Mouse (Mus musculus) forebrain, embryonic 12.5 days (tissue): ENCODE data around the gene Bace2. TPM values are rescaled to one million over a fixed set of nuclear protein-coding genes. Genes with fewer than 3 reads are reported as not detected.

Source experiments
- ATAC-seq: fragments of 200-750 bp; cut with Nextera tagmentation; 2 replicates; pipeline ENCODE4 v1.8.0; 2017; ENCODE audit warnings: moderate TSS enrichment; ENCODE audit not compliant: low FRiP score
- H3K27ac ChIP-seq: fragments of 300-500 bp; sonication (generic); 2 replicates; pipeline ENCODE4 v1.5.1; 2016; ENCODE audit warnings: mild to moderate bottlenecking
- H3K27me3 ChIP-seq: fragments of 300-500 bp; sonication (generic); 2 replicates; pipeline ENCODE4 v1.6.1; 2016; ENCODE audit warnings: mild to moderate bottlenecking
- H3K36me3 ChIP-seq: fragments of 300-500 bp; sonication (generic); replicated peaks from 2 replicates; pipeline ENCODE4 v1.6.1; 2016; ENCODE audit warnings: mild to moderate bottlenecking
- H3K4me1 ChIP-seq: fragments of 300-500 bp; sonication (generic); 2 replicates; pipeline ENCODE4 v1.6.1; 2016
- H3K4me2 ChIP-seq: fragments of 300-500 bp; sonication (generic); 2 replicates; pipeline ENCODE4 v1.6.1; 2016; ENCODE audit warnings: mild to moderate bottlenecking, moderate library complexity
- H3K4me3 ChIP-seq: fragments of 300-500 bp; sonication (generic); replicated peaks from 2 replicates; pipeline ENCODE4 v1.5.1; 2016; ENCODE audit warnings: mild to moderate bottlenecking
- H3K9ac ChIP-seq: fragments of 300-500 bp; sonication (generic); 2 replicates; pipeline ENCODE4 v1.6.1; 2016; ENCODE audit warnings: mild to moderate bottlenecking
- H3K9me3 ChIP-seq: fragments of 300-500 bp; sonication (generic); 2 replicates; pipeline ENCODE4 v1.6.1; 2016
- WGBS: fragments of 180-500 bp; shearing (Covaris S2); methylation state at CpG from one replicate; pipeline ENCODE4 v1.1.7; 2016; 5-methylcytosine and 5-hydroxymethylcytosine counted together
- polyA plus RNA-seq: library from polyadenylated mRNA; unstranded; fragments of >200 nt; fragmentation: Nextera tagmentation; extraction: Ambion mirVana; gene quantifications from 2 replicates; pipeline ENCODE4 v1.2.1, GENCODE M21; 2016

The Bace2 gene
- polyA plus RNA-seq, 1 experiment from 2014 or later: 1.9 TPM

DNA sequence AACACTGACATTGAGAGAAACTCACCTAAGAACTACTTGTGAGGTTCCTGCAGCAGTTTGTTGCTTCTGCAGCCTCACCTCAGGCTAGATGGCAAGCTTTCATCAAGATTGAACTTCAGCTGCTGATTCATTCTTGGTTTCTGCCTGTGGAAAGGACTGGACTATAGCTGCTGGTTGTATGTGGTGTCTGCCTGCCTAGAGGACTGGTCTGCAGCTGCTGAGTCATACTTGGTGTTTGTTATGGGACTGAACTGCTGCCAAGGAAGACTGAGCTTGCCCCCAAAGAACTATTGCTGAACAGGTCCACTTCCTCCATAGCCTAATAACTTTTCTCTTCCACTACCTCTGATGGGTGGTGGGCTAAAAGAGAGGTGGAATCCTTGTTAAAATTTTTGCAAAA, 90.8 kb downstream of the Bace2 start:
- no peak overlapping the region for H3K27ac ChIP-seq
- H3K4me1 ChIP-seq: no peaks in the 10 kb centered on the region
- no peak overlapping the region for H3K4me2 ChIP-seq
- H3K9me3 ChIP-seq: no peaks in the 10 kb centered on the region
- no peaks in the 10 kb centered on the region for H3K27me3 ChIP-seq
- H3K9ac ChIP-seq: no peak overlapping the region
- no peak overlapping the region for H3K4me3 ChIP-seq
- H3K36me3 ChIP-seq: no peaks in the 10 kb centered on the region
- no peak for ATAC-seq

- H3K4me3 ChIP-seq: no peak overlapping the region
- 92% methylated on average over 1 of the region's 1 CpGs for WGBS
- no peak for ATAC-seq
Measured at GRCm38 (mm10) chr16:97459831-97460230, 103.3 kb downstream of the Bace2 start.

DNA sequence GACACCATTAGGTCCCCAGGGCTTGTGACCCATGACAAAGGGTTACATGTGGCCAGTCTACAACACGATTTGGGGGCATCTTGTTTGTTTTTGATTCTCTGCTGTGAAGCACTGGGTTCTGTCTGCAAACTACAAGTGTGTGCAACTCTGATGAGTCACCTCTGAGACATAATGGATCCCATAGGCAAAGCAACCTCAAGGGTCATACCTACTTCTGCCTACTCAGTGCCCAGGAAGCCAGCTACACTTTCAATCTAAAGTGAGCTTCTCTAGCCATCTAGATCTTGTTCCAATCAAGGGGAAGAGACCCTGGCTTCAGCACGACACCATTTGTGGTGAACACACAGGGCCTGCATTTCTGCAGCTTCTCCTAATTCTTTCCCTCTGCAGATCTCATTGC, 104.7 kb downstream of the Bace2 start:
- no peaks in the 10 kb centered on the region for H3K36me3 ChIP-seq
- 76% methylated on average over 2 of the region's 2 CpGs for WGBS
- H3K27ac ChIP-seq: no peak overlapping the region
- no peak overlapping the region for H3K4me2 ChIP-seq
- no peak overlapping the region for H3K9ac ChIP-seq
- H3K9me3 ChIP-seq: no peaks in the 10 kb centered on the region
- H3K4me1 ChIP-seq: peaks cover 7% of the 10 kb centered on the region
- H3K27me3 ChIP-seq: no peaks in the 10 kb centered on the region
- no peak for ATAC-seq
- H3K4me3 ChIP-seq: no peak overlapping the region

More at GRCm38 (mm10) chr16:97459831-97460230, 103.3 kb downstream of the Bace2 start:
- peaks cover 7% of the 10 kb centered on the region for H3K4me1 ChIP-seq
- H3K36me3 ChIP-seq: no peaks in the 10 kb centered on the region
- H3K27me3 ChIP-seq: no peaks in the 10 kb centered on the region
- no peak overlapping the region for H3K27ac ChIP-seq
- no peak overlapping the region for H3K9ac ChIP-seq
- H3K4me2 ChIP-seq: no peak overlapping the region
- H3K9me3 ChIP-seq: no peaks in the 10 kb centered on the region

- H3K36me3 ChIP-seq: no peaks in the 10 kb centered on the region
- peak; percentile 55; the same call in 1 of the 2 replicates for ATAC-seq
Measured at GRCm38 (mm10) chr16:97462481-97463181, 106.1 kb downstream of the Bace2 start, which contains the start of gene Mx1. TSS of gene Mx1 (minus strand) at chr16:97462907.

DNA sequence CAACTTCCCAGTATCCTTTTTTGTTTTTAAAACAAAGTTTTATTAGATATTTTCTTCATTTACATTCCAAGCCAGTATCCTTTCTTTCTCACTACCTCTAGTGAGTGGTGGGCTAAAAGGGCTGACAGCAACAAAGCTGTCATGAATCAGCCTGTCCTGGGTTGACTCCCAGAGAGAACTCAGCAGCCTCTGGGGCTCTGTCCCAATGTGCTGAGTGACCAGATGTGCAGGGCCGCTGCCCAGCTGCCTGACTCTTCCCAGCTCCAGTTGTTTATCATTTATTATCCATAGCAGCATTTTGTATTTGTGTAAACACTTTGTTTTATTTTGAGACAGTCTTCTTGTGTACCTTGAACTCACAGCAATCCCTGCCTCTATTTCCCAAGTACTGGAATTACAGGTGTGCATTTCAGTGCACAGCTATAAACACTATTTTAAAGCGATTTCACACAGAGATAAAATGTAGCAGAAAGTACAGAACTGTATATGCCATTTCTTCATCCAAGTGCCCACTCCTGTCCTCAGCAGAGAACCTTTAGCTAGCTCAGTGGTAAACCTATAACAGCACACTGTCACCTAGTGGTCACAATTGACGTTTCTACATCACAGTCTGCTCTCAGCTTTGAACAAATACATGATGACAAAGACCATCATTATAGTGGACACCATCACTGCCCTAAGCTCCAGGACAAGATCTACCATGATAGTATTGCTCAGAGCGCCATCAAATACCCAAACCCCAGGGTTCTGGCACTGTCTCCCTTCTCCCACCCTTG, 109.8 kb downstream of the Bace2 start:
- peaks cover 7% of the 10 kb centered on the region for H3K4me1 ChIP-seq
- 58% methylated on average over 4 of the region's 4 CpGs for WGBS
- H3K27me3 ChIP-seq: no peaks in the 10 kb centered on the region
- H3K36me3 ChIP-seq: no peaks in the 10 kb centered on the region
- no peak for ATAC-seq
- H3K9me3 ChIP-seq: no peaks in the 10 kb centered on the region
- no peak overlapping the region for H3K27ac ChIP-seq
- H3K4me2 ChIP-seq: no peak overlapping the region
- no peak overlapping the region for H3K4me3 ChIP-seq
- H3K9ac ChIP-seq: no peak overlapping the region

More at GRCm38 (mm10) chr16:97462481-97463181, 106.1 kb downstream of the Bace2 start, which contains the start of gene Mx1:
- Histone ChIP-seq H3K4me1 (peaks cover 7% of the 10 kb centered on the region), H3K9ac (no peak within 1 kb of the TSS), H3K4me3 (no peak within 1 kb of the TSS), H3K27ac (no peak within 1 kb of the TSS), H3K27me3 (no peaks in the 10 kb centered on the region), H3K9me3 (no peaks in the 10 kb centered on the region), H3K4me2 (no peak within 1 kb of the TSS)
- 16% methylated on average over 4 of the region's 4 CpGs for WGBS

DNA sequence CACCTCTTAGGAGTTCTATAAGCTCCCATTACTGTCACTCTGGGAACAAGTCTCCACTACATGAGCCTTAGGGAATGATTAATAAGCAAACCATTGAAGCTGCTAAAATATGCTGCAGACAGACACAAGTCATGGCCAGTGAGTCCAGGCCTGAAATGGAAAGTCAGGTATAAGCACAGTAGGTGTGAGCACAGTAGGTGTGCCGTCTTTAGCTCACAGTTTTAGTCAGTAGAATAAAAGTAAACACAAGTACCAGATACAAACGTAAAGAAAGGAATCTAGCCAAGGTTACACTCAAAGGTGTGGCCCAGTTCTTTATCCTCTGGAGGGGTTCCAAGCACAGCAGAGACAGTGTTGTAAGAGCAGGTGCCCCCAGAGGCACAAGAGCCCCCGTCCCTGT, 110.9 kb downstream of the Bace2 start:
- no peaks in the 10 kb centered on the region for H3K36me3 ChIP-seq
- ATAC-seq: no peak
- H3K27me3 ChIP-seq: no peaks in the 10 kb centered on the region
- H3K27ac ChIP-seq: no peak overlapping the region
- peaks cover 7% of the 10 kb centered on the region for H3K4me1 ChIP-seq
- H3K9me3 ChIP-seq: no peaks in the 10 kb centered on the region
- H3K4me2 ChIP-seq: no peak overlapping the region
- no peak overlapping the region for H3K9ac ChIP-seq
- WGBS: 85% methylated on average over 3 of the region's 3 CpGs
- no peak overlapping the region for H3K4me3 ChIP-seq

GRCm38 (mm10) chr16:97467993-97468791, 111.7 kb downstream of the Bace2 start:
- no peak overlapping the region for H3K4me2 ChIP-seq
- H3K9me3 ChIP-seq: no peaks in the 10 kb centered on the region
- H3K27ac ChIP-seq: no peak overlapping the region
- no peak overlapping the region for H3K9ac ChIP-seq
- H3K27me3 ChIP-seq: no peaks in the 10 kb centered on the region
- no peaks in the 10 kb centered on the region for H3K36me3 ChIP-seq
- H3K4me3 ChIP-seq: no peak overlapping the region
- 77% methylated on average over 4 of the region's 4 CpGs for WGBS
- H3K4me1 ChIP-seq: no peaks in the 10 kb centered on the region
- ATAC-seq: no peak

DNA sequence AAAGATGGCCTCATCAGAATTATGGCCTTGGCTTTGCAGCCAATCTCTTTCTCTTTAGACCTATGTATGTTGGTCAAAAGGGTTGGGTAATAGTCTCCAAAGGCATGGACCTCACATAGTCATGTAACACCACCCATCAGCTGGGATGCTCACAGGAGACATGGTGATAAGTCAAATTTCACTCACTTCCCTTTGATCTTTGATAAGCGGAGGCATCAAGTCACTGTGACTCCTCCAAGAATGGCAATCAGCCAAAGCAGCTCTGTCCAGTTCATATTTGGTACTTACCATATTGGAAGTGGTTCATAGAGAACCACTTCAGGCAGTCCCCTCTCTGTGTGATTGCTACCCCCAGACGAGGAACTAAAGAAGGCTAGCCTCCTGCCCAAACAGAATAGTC, 118.1 kb downstream of the Bace2 start:
- ATAC-seq: no peak
- H3K4me2 ChIP-seq: no peak overlapping the region
- H3K27me3 ChIP-seq: no peaks in the 10 kb centered on the region
- no peaks in the 10 kb centered on the region for H3K36me3 ChIP-seq
- H3K9ac ChIP-seq: no peak overlapping the region
- no peak overlapping the region for H3K4me3 ChIP-seq
- WGBS: 74% methylated on average over 2 of the region's 2 CpGs
- H3K9me3 ChIP-seq: no peaks in the 10 kb centered on the region
- H3K27ac ChIP-seq: no peak overlapping the region
- no peaks in the 10 kb centered on the region for H3K4me1 ChIP-seq

- Histone ChIP-seq H3K36me3 (no peaks in the 10 kb centered on the region), H3K27ac (no peak overlapping the region), H3K9ac (no peak overlapping the region), H3K9me3 (no peaks in the 10 kb centered on the region), H3K4me2 (no peak overlapping the region), H3K4me3 (no peak overlapping the region), H3K27me3 (no peaks in the 10 kb centered on the region), H3K4me1 (no peaks in the 10 kb centered on the region)
- 95% methylated on average over 3 of the region's 3 CpGs for WGBS
- ATAC-seq: no peak
Measured at GRCm38 (mm10) chr16:97475581-97475980, 119.0 kb downstream of the Bace2 start.

GRCm38 (mm10) chr16:97476524-97476923, 120.0 kb downstream of the Bace2 start:
- H3K4me2 ChIP-seq: no peak overlapping the region
- H3K36me3 ChIP-seq: no peaks in the 10 kb centered on the region
- WGBS: 90% methylated on average over 1 of the region's 1 CpGs
- no peak overlapping the region for H3K27ac ChIP-seq
- no peaks in the 10 kb centered on the region for H3K27me3 ChIP-seq
- ATAC-seq: no peak
- H3K4me3 ChIP-seq: no peak overlapping the region
- no peaks in the 10 kb centered on the region for H3K9me3 ChIP-seq
- H3K9ac ChIP-seq: no peak overlapping the region
- H3K4me1 ChIP-seq: no peaks in the 10 kb centered on the region

GRCm38 (mm10) chr16:97478655-97479054, 122.1 kb downstream of the Bace2 start:
- Histone ChIP-seq H3K27me3 (no peaks in the 10 kb centered on the region), H3K36me3 (no peaks in the 10 kb centered on the region), H3K4me1 (no peaks in the 10 kb centered on the region), H3K9me3 (no peaks in the 10 kb centered on the region), H3K27ac (no peak overlapping the region), H3K4me2 (no peak overlapping the region), H3K9ac (no peak overlapping the region), H3K4me3 (no peak overlapping the region)
- 73% methylated on average over 2 of the region's 2 CpGs for WGBS
- no peak for ATAC-seq

GRCm38 (mm10) chr16:97492369-97492768, 135.8 kb downstream of the Bace2 start:
- Histone ChIP-seq H3K4me1 (no peaks in the 10 kb centered on the region), H3K9me3 (no peaks in the 10 kb centered on the region), H3K27me3 (no peaks in the 10 kb centered on the region), H3K36me3 (no peaks in the 10 kb centered on the region), H3K4me3 (no peak overlapping the region), H3K27ac (no peak overlapping the region), H3K9ac (no peak overlapping the region), H3K4me2 (no peak overlapping the region)
- ATAC-seq: no peak
- 89% methylated on average over 1 of the region's 1 CpGs for WGBS
